12 mouse cellular contexts compared by ENCODE assay signal in genomic region chr8:107574771-107575170, GRCm38 (mm10). TPM values are rescaled to one million over a fixed set of nuclear protein-coding genes. Genes with fewer than 3 reads are reported as not detected.
DNase-seq lines count a peak whose midpoint lies in the region; ATAC-seq and TF ChIP-seq lines count a peak whose summit lies in the region.
"Had no signal": no experiment of that assay in that cellular context is flagged by ENCODE, and none has a peak within 500 bp of the region (broad histone marks: within the 10 kb centered on the region; RNA-seq: fewer than 3 reads in every experiment).

No protein-coding gene starts in this region.

- no peak overlapping the region for H3K4me2 ChIP-seq in neural tube, embryonic 15.5 days
- H3K4me2 ChIP-seq: heart, embryonic 11.5 days; midbrain, embryonic 12.5 days had no signal

- DNase-seq in kidney, adult 8-10 months: peak; percentile 30 to 35
- no peak for DNase-seq in kidney, postnatal 14 days
- peak; percentile 38 for DNase-seq in thymus, postnatal 14 days
- no peak for DNase-seq in thymus, postnatal 36 days
- DNase-seq in adrenal gland, adult (ENCODE audit: inconsistent age in 2 of 2, low spot score in 1 of 2): no peak
- no peak for DNase-seq in embryo, embryonic 10.5 days (ENCODE audit: low spot score)
- DNase-seq: cerebellum, adult 9-11 months had no signal

- no peaks in the 10 kb centered on the region for H3K27me3 ChIP-seq in neural tube, embryonic 15.5 days (replicated peaks)
- H3K27me3 ChIP-seq: midbrain, embryonic 12.5 days had no signal

- H3K9me3 ChIP-seq in neural tube, embryonic 15.5 days (replicated peaks): no peaks in the 10 kb centered on the region
- H3K9me3 ChIP-seq: midbrain, embryonic 12.5 days had no signal

- WGBS in neural tube, embryonic 15.5 days: 88% methylated on average over 3 of the region's 3 CpGs

- no peak overlapping the region for H3K4me3 ChIP-seq in bone marrow macrophage, adult 2 months (ENCODE audit: insufficient read depth, low read length)
- no peak overlapping the region for H3K4me3 ChIP-seq in neural tube, embryonic 15.5 days (replicated peaks)
- H3K4me3 ChIP-seq: midbrain, embryonic 12.5 days had no signal

- no peak overlapping the region for H3K9ac ChIP-seq in neural tube, embryonic 15.5 days (replicated peaks)
- H3K9ac ChIP-seq: midbrain, embryonic 12.5 days had no signal

- H3K4me1 ChIP-seq in bone marrow macrophage, adult 2 months (ENCODE audit: control insufficient read depth, insufficient read depth, low read length): peaks cover 17% of the 10 kb centered on the region
- H3K4me1 ChIP-seq in neural tube, embryonic 15.5 days: 0 out of 2 replicates have a peak, but pooled peaks cover 4% of the 10 kb centered on the region

- ATAC-seq in neural tube, embryonic 15.5 days (ENCODE audit: low FRiP score): no peak
- ATAC-seq: intestine, postnatal 0 days had no signal

- no peak for TF ChIP-seq POLR2A in bone marrow macrophage, adult 2 months (IDR thresholded peaks at IDR 0.05; ENCODE audit: borderline replicate concordance, low read depth, low read length)

- TF ChIP-seq CTCF in bone marrow macrophage, adult 2 months (IDR thresholded peaks at IDR 0.05; ENCODE audit: low read depth, low read length): no peak

- peak overlapping the region; percentile 11; the same call in 1 of the 2 replicates for H3K27ac ChIP-seq in bone marrow macrophage, adult 2 months (ENCODE audit: insufficient read depth, low read depth, low read length)
- no peak overlapping the region for H3K27ac ChIP-seq in neural tube, embryonic 15.5 days (replicated peaks)
- H3K27ac ChIP-seq: midbrain, embryonic 12.5 days had no signal

- peaks cover 21% of the 10 kb centered on the region for H3K36me3 ChIP-seq in neural tube, embryonic 15.5 days

RNA-seq across cellular contexts. Expression of gene Psmd7, which starts 13.5 kb away (rescaled TPM):
- 74.3 and 77.5 TPM in 2 replicates for polyA plus RNA-seq in bone marrow macrophage, adult 2 months (2012; ENCODE audit: insufficient read depth, insufficient read length, missing spikeins)
- polyA plus RNA-seq in neural tube, embryonic 15.5 days (2015; fragmentation: Nextera tagmentation; extraction: Ambion mirVana): 242 and 256 TPM in 2 replicates

Comparison
In these comparisons a context has a peak if more than half of its experiments do, and no peak if none do; other contexts are left out.
1. DNase-seq: peak in kidney, adult 8-10 months (2 of 2) and thymus, postnatal 14 days (single experiment); none in kidney, postnatal 14 days (single experiment), thymus, postnatal 36 days (0 of 2), adrenal gland, adult (0 of 2) and embryo, embryonic 10.5 days (single experiment).